Mouse (Mus musculus): Measurements from ENCODE around the gene Wdr63.
"Not testable (repeated sequence)": the region's sequence is repeated elsewhere in the genome, so short reads cannot be mapped to it uniquely, and the experiment has no call there.

Gene Wdr63

GRCm38 (mm10) chr3:146010751-146011150 is 97.2 kb downstream of the Wdr63 start:
- DNase-seq (ENCODE audit: low read depth, low spot score) = no peak

GRCm38 (mm10) chr3:146009859-146010645 is 97.9 kb downstream of the Wdr63 start:
- DNase-seq (ENCODE audit: low read depth, low spot score) = peak; percentile 53

GRCm38 (mm10) chr3:146007872-146008271 is 100.1 kb downstream of the Wdr63 start:
- no peak for DNase-seq (ENCODE audit: low read depth, low spot score)

- DNase-seq (ENCODE audit: low read depth, low spot score) = peak; percentile 37
Observed at GRCm38 (mm10) chr3:146004347-146005051, 103.4 kb downstream of the Wdr63 start.

GRCm38 (mm10) chr3:145996539-145996938 is 111.4 kb downstream of the Wdr63 start:
- DNase-seq (ENCODE audit: low read depth, low spot score) = not testable (repeated sequence)

GRCm38 (mm10) chr3:145995489-145995888 is 112.4 kb downstream of the Wdr63 start:
- no peak for DNase-seq (ENCODE audit: low read depth, low spot score)

GRCm38 (mm10) chr3:145993481-145994201 is 114.3 kb downstream of the Wdr63 start:
- DNase-seq (ENCODE audit: low read depth, low spot score) = no peak

- no peak for DNase-seq (ENCODE audit: low read depth, low spot score)
Observed at GRCm38 (mm10) chr3:145992796-145993195, 115.1 kb downstream of the Wdr63 start.

GRCm38 (mm10) chr3:145991976-145992730 is 115.8 kb downstream of the Wdr63 start:
- DNase-seq (ENCODE audit: low read depth, low spot score) = no peak

GRCm38 (mm10) chr3:145991130-145991529 is 116.8 kb downstream of the Wdr63 start:
- DNase-seq (ENCODE audit: low read depth, low spot score) = peak; percentile 51
